Comparison of ENCODE assay signal across 12 mouse cellular contexts in the genomic region with DNA sequence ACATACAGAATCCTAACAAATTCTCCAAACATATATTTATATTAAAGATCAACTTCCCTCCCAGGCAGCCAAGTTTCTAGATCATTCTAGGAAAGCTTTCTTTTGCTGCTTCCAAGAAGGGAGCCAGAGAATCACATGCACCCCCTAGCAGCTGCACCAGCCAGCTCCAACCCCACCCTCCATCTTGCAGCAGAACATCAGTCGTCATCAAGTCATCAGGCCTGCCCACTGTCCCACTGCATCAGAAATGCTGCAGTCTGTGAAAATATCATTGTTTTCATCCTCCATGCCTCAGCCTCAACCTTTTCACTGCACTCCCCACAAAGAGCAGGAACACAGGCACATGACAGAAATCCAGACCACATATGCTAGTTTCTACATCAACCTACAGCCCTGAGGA.
DNase-seq lines count a peak whose midpoint lies in the region; ATAC-seq lines count a peak whose summit lies in the region.
"Had no signal": no experiment of that assay in that cellular context is flagged by ENCODE, and none has a peak within 500 bp of the region (broad histone marks: within the 10 kb centered on the region; RNA-seq: fewer than 3 reads in every experiment).

No protein-coding gene starts in this region.

- WGBS in forebrain, embryonic 11.5 days, result 50% methylated on average over 1 of the region's 1 CpGs
- 23% methylated on average over 1 of the region's 1 CpGs for WGBS in hindbrain, embryonic 15.5 days
- 27% methylated on average over 1 of the region's 1 CpGs for WGBS in neural tube, embryonic 13.5 days
- WGBS in heart, embryonic 11.5 days (ENCODE audit: insufficient replicate concordance), result 67% methylated on average over 1 of the region's 1 CpGs

- H3K4me2 ChIP-seq in forebrain, embryonic 11.5 days (ENCODE audit: low read depth, low read length, severe bottlenecking), result peak overlapping the region; percentile 42
- peak overlapping the region; percentile 56 for H3K4me2 ChIP-seq in hindbrain, embryonic 15.5 days
- H3K4me2 ChIP-seq in neural tube, embryonic 13.5 days, result peak overlapping the region; percentile 56
- H3K4me2 ChIP-seq in heart, embryonic 11.5 days, result no peak overlapping the region

- H3K27ac ChIP-seq in forebrain, embryonic 11.5 days (ENCODE audit: low read depth, low read length), result no peak overlapping the region
- H3K27ac ChIP-seq in hindbrain, embryonic 15.5 days (replicated peaks), result peak overlapping the region; percentile 91
- peak overlapping the region; percentile 91 for H3K27ac ChIP-seq in neural tube, embryonic 13.5 days (replicated peaks)
- H3K27ac ChIP-seq in heart, embryonic 11.5 days (ENCODE audit: low read depth, low read length), result no peak overlapping the region

- peak overlapping the region; percentile 9; the same call in 1 of the 2 replicates for H3K9ac ChIP-seq in forebrain, embryonic 11.5 days (ENCODE audit: low read length)
- peak overlapping the region; percentile 45 for H3K9ac ChIP-seq in hindbrain, embryonic 15.5 days
- H3K9ac ChIP-seq in neural tube, embryonic 13.5 days, result peak overlapping the region; percentile 68
- no peak overlapping the region for H3K9ac ChIP-seq in heart, embryonic 11.5 days (ENCODE audit: low read depth, low read length)
- H3K9ac ChIP-seq: liver, postnatal 0 days had no signal

- no peaks in the 10 kb centered on the region for H3K9me3 ChIP-seq in forebrain, embryonic 11.5 days (ENCODE audit: control insufficient read depth, low read length)
- no peaks in the 10 kb centered on the region for H3K9me3 ChIP-seq in hindbrain, embryonic 15.5 days
- no peaks in the 10 kb centered on the region for H3K9me3 ChIP-seq in neural tube, embryonic 13.5 days
- no peaks in the 10 kb centered on the region for H3K9me3 ChIP-seq in heart, embryonic 11.5 days (replicated peaks; ENCODE audit: control insufficient read depth, low read length)

- DNase-seq in cerebellum, adult 9-10 months, result peak; percentile 32
- DNase-seq in forebrain, embryonic 11.5 days (ENCODE audit: low spot score), result no peak
- no peak for DNase-seq in adrenal gland, postnatal 10 days
- DNase-seq in testis, postnatal 10 days (ENCODE audit: low spot score), result no peak
- DNase-seq: heart, adult 18-20 months; liver, postnatal 0 days; thymus, adult 18-20 months had no signal

- peak overlapping the region; percentile 32 for H3K4me3 ChIP-seq in forebrain, embryonic 11.5 days (ENCODE audit: low read depth, low read length)
- H3K4me3 ChIP-seq in hindbrain, embryonic 15.5 days, result peak overlapping the region; percentile 41
- H3K4me3 ChIP-seq in neural tube, embryonic 13.5 days, result peak overlapping the region; percentile 40
- no peak overlapping the region for H3K4me3 ChIP-seq in heart, embryonic 11.5 days (ENCODE audit: low read depth, low read length)

- no peaks in the 10 kb centered on the region for H3K4me1 ChIP-seq in forebrain, embryonic 11.5 days (replicated peaks; ENCODE audit: control insufficient read depth, insufficient read depth, low read length)
- peaks cover 12% of the 10 kb centered on the region; the same call in 1 of the 2 replicates for H3K4me1 ChIP-seq in hindbrain, embryonic 15.5 days (replicated peaks)
- H3K4me1 ChIP-seq in neural tube, embryonic 13.5 days (replicated peaks), result peaks cover 8% of the 10 kb centered on the region; the same call in 1 of the 2 replicates
- no peaks in the 10 kb centered on the region for H3K4me1 ChIP-seq in heart, embryonic 11.5 days (ENCODE audit: control insufficient read depth, insufficient read depth, low read length)

- no peaks in the 10 kb centered on the region for H3K36me3 ChIP-seq in forebrain, embryonic 11.5 days (ENCODE audit: control insufficient read depth, insufficient read depth, low read length)
- peaks cover 9% of the 10 kb centered on the region; the same call in 1 of the 2 replicates for H3K36me3 ChIP-seq in hindbrain, embryonic 15.5 days
- peaks cover 21% of the 10 kb centered on the region for H3K36me3 ChIP-seq in neural tube, embryonic 13.5 days
- no peaks in the 10 kb centered on the region for H3K36me3 ChIP-seq in heart, embryonic 11.5 days (ENCODE audit: control insufficient read depth, insufficient read depth, low read length)

- no peak for ATAC-seq in cerebellum, adult (ENCODE audit: insufficient number of reproducible peaks, low FRiP score, low TSS enrichment)
- no peak for ATAC-seq in forebrain, embryonic 11.5 days (replicated peaks; ENCODE audit: low FRiP score)
- no peak for ATAC-seq in hindbrain, embryonic 15.5 days (ENCODE audit: low FRiP score, low read depth)
- ATAC-seq in neural tube, embryonic 13.5 days (ENCODE audit: low read depth), result no peak
- ATAC-seq in heart, embryonic 11.5 days (replicated peaks; ENCODE audit: insufficient number of reproducible peaks, low FRiP score, low TSS enrichment), result no peak
- ATAC-seq: activated CD4-positive, CD25-positive, alpha-beta regulatory T cell, adult 4 months; liver, postnatal 0 days had no signal

- peaks cover 7% of the 10 kb centered on the region; the same call in 1 of the 2 replicates for H3K27me3 ChIP-seq in forebrain, embryonic 11.5 days (ENCODE audit: control insufficient read depth, insufficient read depth, low read length)
- H3K27me3 ChIP-seq in hindbrain, embryonic 15.5 days, result no peaks in the 10 kb centered on the region; the same call in 1 of the 2 replicates
- H3K27me3 ChIP-seq in neural tube, embryonic 13.5 days, result peaks cover 40% of the 10 kb centered on the region
- H3K27me3 ChIP-seq in heart, embryonic 11.5 days (ENCODE audit: control insufficient read depth, insufficient read depth, low read length), result peaks cover 3% of the 10 kb centered on the region; the same call in 1 of the 2 replicates

Comparison
In these comparisons a context has a peak if more than half of its experiments do, and no peak if none do; other contexts are left out.
1. H3K27ac ChIP-seq: peak in hindbrain, embryonic 15.5 days (single experiment) and neural tube, embryonic 13.5 days (single experiment); none in forebrain, embryonic 11.5 days (single experiment) and heart, embryonic 11.5 days (single experiment).